Comparison of ENCODE assay signal across 7 mouse cellular contexts in the genomic region with DNA sequence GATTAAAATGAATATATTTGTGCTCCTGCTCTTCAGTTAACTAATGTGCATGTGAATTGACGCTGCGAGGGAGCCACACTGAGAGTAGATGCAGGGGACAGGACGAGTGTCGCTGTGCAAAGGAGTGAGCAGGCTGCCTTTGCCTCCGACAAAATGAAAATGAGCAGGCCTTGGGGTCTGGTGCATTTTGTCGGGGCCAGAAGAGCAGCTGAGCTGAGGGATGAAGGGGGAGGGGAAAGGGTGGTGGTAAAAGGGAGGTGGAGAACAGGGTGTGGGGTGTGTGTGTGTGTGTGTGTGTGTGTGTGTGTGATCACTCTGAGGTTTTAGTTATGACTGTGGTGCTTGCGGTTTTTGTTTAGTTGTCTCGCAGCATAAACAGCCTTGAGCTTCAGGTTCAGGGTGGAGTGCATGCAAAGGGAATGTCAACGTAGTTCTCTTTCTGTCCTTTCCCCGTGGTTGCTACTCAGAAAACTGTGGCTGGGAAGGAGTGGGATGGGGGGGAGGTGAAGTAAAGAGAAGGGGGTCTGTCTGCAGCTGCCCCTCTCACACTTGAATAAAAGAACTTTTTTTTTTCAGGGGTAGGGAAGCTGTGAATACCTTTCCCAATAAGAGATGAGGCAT.
DNase-seq lines count a peak whose midpoint lies in the region; ATAC-seq and TF ChIP-seq lines count a peak whose summit lies in the region.

No protein-coding gene starts in this region.

- peak; percentile 76 to 79 for DNase-seq in cerebellum, adult 2 months
- DNase-seq in left cerebral cortex, adult 18-20 months (ENCODE audit: low spot score in 2 of 2) = peak; percentile 50 to 59
- DNase-seq in c-Kit-positive CD71-positive TER-119-positive erythroid progenitor cells, embryonic 14.5 days (ENCODE audit: low spot score) = no peak
- no peak for DNase-seq in spleen, adult 18-20 months

- H3K27me3 ChIP-seq in cerebellum, adult 2 months (ENCODE audit: control insufficient read depth, insufficient read depth, low read length) = no peaks in the 10 kb centered on the region
- H3K27me3 ChIP-seq in forebrain, embryonic 16.5 days (replicated peaks; ENCODE audit: control insufficient read depth, insufficient read depth, low read length) = no peaks in the 10 kb centered on the region

- peak overlapping the region; percentile 52 for H3K4me2 ChIP-seq in forebrain, embryonic 16.5 days (ENCODE audit: low read length)

- peak; percentile 22; the same call in 1 of the 2 replicates for TF ChIP-seq POLR2A in cerebellum, adult 2 months (IDR thresholded peaks at IDR 0.05; ENCODE audit: borderline replicate concordance, insufficient read depth, low read length)
- TF ChIP-seq POLR2A in olfactory bulb, adult 2 months (IDR thresholded peaks at IDR 0.05; ENCODE audit: insufficient read depth, low read depth, low read length) = no peak

- TF ChIP-seq CTCF in cerebellum, adult 2 months (IDR thresholded peaks at IDR 0.05; ENCODE audit: borderline replicate concordance, insufficient read depth, low read depth, low read length) = no peak
- TF ChIP-seq CTCF in olfactory bulb, adult 2 months (IDR thresholded peaks at IDR 0.05; ENCODE audit: insufficient read depth, low read depth, low read length) = no peak

- no peaks in the 10 kb centered on the region for H3K36me3 ChIP-seq in forebrain, embryonic 16.5 days (ENCODE audit: control insufficient read depth, insufficient read depth)

- H3K9me3 ChIP-seq in forebrain, embryonic 16.5 days (ENCODE audit: control insufficient read depth, low read length) = no peaks in the 10 kb centered on the region

- peak overlapping the region; percentile 47 for H3K4me3 ChIP-seq in cerebellum, adult 2 months (replicated peaks; ENCODE audit: insufficient read depth, low read depth, low read length)
- H3K4me3 ChIP-seq in forebrain, embryonic 16.5 days (replicated peaks; ENCODE audit: low read length) = peak overlapping the region; percentile 22
- H3K4me3 ChIP-seq in olfactory bulb, adult 2 months (ENCODE audit: insufficient read depth, low read depth, low read length) = peak overlapping the region; percentile 34

- H3K27ac ChIP-seq in cerebellum, adult 2 months (ENCODE audit: insufficient read depth, low read length) = peak overlapping the region; percentile 94
- peak overlapping the region; percentile 95 for H3K27ac ChIP-seq in forebrain, embryonic 16.5 days (ENCODE audit: low read length)
- H3K27ac ChIP-seq in olfactory bulb, adult 2 months (ENCODE audit: insufficient read depth, low read depth, low read length) = peak overlapping the region; percentile 99

- peak overlapping the region; percentile 69 for H3K9ac ChIP-seq in forebrain, embryonic 16.5 days (replicated peaks; ENCODE audit: low read depth, low read length)

- peak; percentile 67 for ATAC-seq in cerebellum, adult (ENCODE audit: insufficient number of reproducible peaks, low FRiP score, low TSS enrichment)
- peak; percentile 70 for ATAC-seq in forebrain, embryonic 16.5 days

- WGBS in cerebellum, adult 2 months = 1% methylated on average over 10 of the region's 10 CpGs
- WGBS in forebrain, embryonic 16.5 days = under 1% methylated on average over 10 of the region's 10 CpGs
- WGBS in olfactory bulb, adult 2 months = 4% methylated on average over 10 of the region's 10 CpGs

- H3K4me1 ChIP-seq in cerebellum, adult 2 months (ENCODE audit: control insufficient read depth, insufficient read depth, low read length) = peaks cover 16% of the 10 kb centered on the region; the same call in 1 of the 2 replicates
- peaks cover 35% of the 10 kb centered on the region for H3K4me1 ChIP-seq in forebrain, embryonic 16.5 days (replicated peaks; ENCODE audit: control insufficient read depth, insufficient read depth, low read length)
- peaks cover 13% of the 10 kb centered on the region for H3K4me1 ChIP-seq in olfactory bulb, adult 2 months (ENCODE audit: control insufficient read depth, insufficient read depth, low read length)

Comparison
In these comparisons a context has a peak if more than half of its experiments do, and no peak if none do; other contexts are left out.
1. DNase-seq: peak in cerebellum, adult 2 months (2 of 2) and left cerebral cortex, adult 18-20 months (2 of 2); none in c-Kit-positive CD71-positive TER-119-positive erythroid progenitor cells, embryonic 14.5 days (single experiment) and spleen, adult 18-20 months (0 of 2).
2. Peak in every context shown above with its lines, with median percentiles within 50 percentile points of each other: H3K27ac ChIP-seq and H3K4me3 ChIP-seq.